Mouse (Mus musculus) lung, postnatal 0 days (tissue): ENCODE measurements around the gene Nckipsd.

Experiments used
- CTCF ChIP-seq: IDR thresholded peaks from 2 replicates; pipeline ENCODE4 v1.5.1; 2016; ENCODE audit warnings: antibody characterized with exemption, mild to moderate bottlenecking
- EP300 ChIP-seq: IDR thresholded peaks from 2 replicates; pipeline ENCODE4 v1.6.1; 2016; ENCODE audit warnings: antibody characterized with exemption, mild to moderate bottlenecking, control low read depth

- TF ChIP-seq CTCF: no peak
- no peak for TF ChIP-seq EP300
Measured at GRCm38 (mm10) chr9:108831637-108832036, 23.5 kb downstream of the Nckipsd start.
